In the genomic region with DNA sequence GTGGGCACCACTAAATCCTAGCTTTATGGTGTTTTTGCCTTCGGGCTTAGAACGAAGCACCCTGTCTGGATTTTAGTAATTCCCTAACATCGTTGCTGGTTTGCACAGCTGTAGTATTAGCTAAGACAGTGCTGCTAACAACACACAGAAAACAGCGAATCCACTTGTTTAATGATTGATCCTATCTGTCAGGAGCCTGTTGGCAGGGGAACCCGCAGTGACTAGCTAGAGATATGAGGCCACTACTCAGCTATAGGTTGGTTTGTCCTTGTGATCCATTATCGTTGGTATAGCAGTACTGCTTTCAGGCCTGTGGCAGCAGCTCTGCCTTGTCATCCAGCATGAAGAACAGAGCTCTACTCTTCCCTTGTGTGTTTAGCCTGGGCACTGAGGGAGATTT, we compare ENCODE assay signal across 15 mouse cellular contexts.
"Had no signal": no experiment of that assay in that cellular context is flagged by ENCODE, and none has a peak within 500 bp of the region (broad histone marks: within the 10 kb centered on the region; RNA-seq: fewer than 3 reads in every experiment).

No protein-coding gene starts in this region.

- H3K36me3 ChIP-seq: midbrain, embryonic 13.5 days; midbrain, embryonic 15.5 days; neural tube, embryonic 12.5 days; stomach, embryonic 15.5 days had no signal

- DNase-seq: lung, adult 18-20 months; lung, embryonic 14.5 days; lung, postnatal 10 days; lung, postnatal 4 days; right cerebral cortex, postnatal 14 days; thymus, adult 2 months; thymus, postnatal 25 days; thymus, postnatal 4 days had no signal

- H3K27me3 ChIP-seq: midbrain, embryonic 13.5 days; midbrain, embryonic 15.5 days; neural tube, embryonic 12.5 days; stomach, embryonic 15.5 days had no signal

- H3K9me3 ChIP-seq: megakaryocyte, embryonic 14.5 days; midbrain, embryonic 13.5 days; midbrain, embryonic 15.5 days; neural tube, embryonic 12.5 days; stomach, embryonic 15.5 days had no signal

- ATAC-seq: midbrain, embryonic 13.5 days; midbrain, embryonic 15.5 days had no signal

- H3K4me2 ChIP-seq: lung, embryonic 14.5 days; midbrain, embryonic 11.5 days; midbrain, embryonic 13.5 days; midbrain, embryonic 15.5 days; neural tube, embryonic 12.5 days; stomach, embryonic 15.5 days had no signal

- H3K27ac ChIP-seq: midbrain, embryonic 13.5 days; midbrain, embryonic 15.5 days; neural tube, embryonic 12.5 days; stomach, embryonic 15.5 days; stomach, postnatal 0 days had no signal

- H3K9ac ChIP-seq: lung, embryonic 14.5 days; midbrain, embryonic 13.5 days; midbrain, embryonic 15.5 days; neural tube, embryonic 12.5 days; stomach, embryonic 15.5 days had no signal

- H3K4me1 ChIP-seq: megakaryocyte, embryonic 14.5 days; midbrain, embryonic 13.5 days; midbrain, embryonic 15.5 days; neural tube, embryonic 12.5 days; stomach, embryonic 15.5 days had no signal

- H3K4me3 ChIP-seq: megakaryocyte, embryonic 14.5 days; midbrain, embryonic 13.5 days; midbrain, embryonic 15.5 days; neural tube, embryonic 12.5 days; stomach, embryonic 15.5 days had no signal
